36 mouse cellular contexts compared by ENCODE assay signal in the genomic region with DNA sequence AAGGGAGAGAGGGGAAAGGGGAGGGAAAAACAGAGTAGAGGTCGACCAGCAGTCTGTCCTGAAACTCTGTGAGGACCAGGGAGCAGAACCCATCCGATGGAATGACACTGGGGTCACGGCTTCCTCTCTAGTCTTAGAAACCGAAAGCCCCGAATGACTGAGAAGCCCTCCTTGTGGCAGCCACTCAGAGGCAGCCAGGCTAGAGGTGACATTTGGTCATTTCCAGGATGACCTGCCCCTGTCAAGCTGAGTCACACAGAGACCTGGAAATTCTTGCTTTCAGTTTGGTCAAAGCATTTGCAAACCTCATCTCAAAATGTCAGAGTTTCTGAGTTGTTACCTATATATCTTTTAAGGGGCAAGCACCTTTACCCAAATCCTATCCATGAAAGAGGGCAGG. TPM values are rescaled to one million over a fixed set of nuclear protein-coding genes. Genes with fewer than 3 reads are reported as not detected.
"Had no signal": no experiment of that assay in that cellular context is flagged by ENCODE, and none has a peak within 500 bp of the region (broad histone marks: within the 10 kb centered on the region; RNA-seq: fewer than 3 reads in every experiment).

No protein-coding gene starts in this region.

- H3K4me3 ChIP-seq: gastrocnemius, adult 2 months; heart, embryonic 10.5 days; heart, embryonic 12.5 days; hindbrain, embryonic 10.5 days; hindbrain, embryonic 12.5 days; left cerebral cortex, adult 2 months; limb, embryonic 10.5 days; limb, embryonic 12.5 days; liver, embryonic 13.5 days; liver, embryonic 15.5 days had no signal

- H3K4me1 ChIP-seq: heart, embryonic 10.5 days; hindbrain, embryonic 12.5 days had no signal

- ATAC-seq: hindbrain, embryonic 16.5 days; intestine, embryonic 16.5 days had no signal

- H3K4me2 ChIP-seq: heart, embryonic 12.5 days; hindbrain, embryonic 12.5 days; hindbrain, embryonic 14.5 days; limb, embryonic 12.5 days; liver, embryonic 11.5 days; liver, embryonic 13.5 days; liver, embryonic 15.5 days had no signal

- H3K9ac ChIP-seq: heart, embryonic 12.5 days; hindbrain, embryonic 12.5 days; hindbrain, embryonic 14.5 days; limb, embryonic 12.5 days; liver, embryonic 13.5 days; liver, embryonic 15.5 days had no signal

- DNase-seq: gastrocnemius, adult 2 months; gastrocnemius, postnatal 10 days; gastrocnemius, postnatal 25 days; heart, adult 18-20 months; heart, postnatal 10 days; heart, postnatal 4 days; kidney, adult 18-20 months; kidney, postnatal 14 days; kidney, postnatal 36 days; layer of hippocampus, adult 9-11 months; liver; liver, embryonic 13.5 days had no signal

- H3K36me3 ChIP-seq: heart, embryonic 10.5 days; heart, embryonic 12.5 days; hindbrain, embryonic 10.5 days; hindbrain, embryonic 12.5 days; limb, embryonic 10.5 days; limb, embryonic 12.5 days; liver, embryonic 13.5 days; liver, embryonic 15.5 days had no signal

- H3K27me3 ChIP-seq: heart, embryonic 12.5 days; hindbrain, embryonic 12.5 days; limb, embryonic 12.5 days; liver, embryonic 13.5 days; liver, embryonic 15.5 days had no signal

- H3K9me3 ChIP-seq: heart, embryonic 10.5 days; heart, embryonic 12.5 days; hindbrain, embryonic 10.5 days; hindbrain, embryonic 12.5 days; limb, embryonic 10.5 days; limb, embryonic 12.5 days; liver, embryonic 13.5 days; liver, embryonic 15.5 days had no signal

- H3K27ac ChIP-seq: gastrocnemius, adult 2 months; heart, embryonic 10.5 days; hindbrain, embryonic 10.5 days; hindbrain, embryonic 12.5 days; hindbrain, embryonic 14.5 days; kidney, postnatal 0 days; left cerebral cortex, adult 2 months; limb, embryonic 10.5 days; limb, embryonic 12.5 days; liver, embryonic 13.5 days; liver, embryonic 15.5 days had no signal

RNA-seq across cellular contexts. Expression of a gene that starts 7.9 kb away (rescaled TPM):
- total RNA-seq: granulocyte monocyte progenitor cell, adult 5-6 weeks had no signal

RNA-seq across cellular contexts. Expression of a gene that starts 16.5 kb away (rescaled TPM):
- total RNA-seq: gastrocnemius, adult 2 months; gastrocnemius, postnatal 10 days; gastrocnemius, postnatal 25 days; gastrocnemius, postnatal 4 days; granulocyte monocyte progenitor cell, adult 5-6 weeks; heart, postnatal 10 days; heart, postnatal 25 days; layer of hippocampus, adult 18-20 months; layer of hippocampus, adult 8-10 months; layer of hippocampus, postnatal 14 days; left cerebral cortex, adult 2 months; left cerebral cortex, postnatal 14 days; left cerebral cortex, postnatal 36 days had no signal
- polyA plus RNA-seq: heart, embryonic 10.5 days; heart, embryonic 12.5 days; hindbrain, embryonic 10.5 days; hindbrain, embryonic 12.5 days; hindbrain, embryonic 16.5 days; intestine, embryonic 14.5 days; kidney, embryonic 14.5 days; limb, embryonic 10.5 days; limb, embryonic 12.5 days; limb, embryonic 14.5 days; liver, embryonic 13.5 days had no signal
